Mouse (Mus musculus): ENCODE data around the gene Neb. TPM values are rescaled to one million over a fixed set of nuclear protein-coding genes. Genes with fewer than 3 reads are reported as not detected.
A peak's percentile ranks its signal among the peaks of the same experiment; 100 is the strongest.

Neb gene
- total RNA-seq, 2 experiments from 2014 or later = 4.1 to 6.5 TPM

DNA sequence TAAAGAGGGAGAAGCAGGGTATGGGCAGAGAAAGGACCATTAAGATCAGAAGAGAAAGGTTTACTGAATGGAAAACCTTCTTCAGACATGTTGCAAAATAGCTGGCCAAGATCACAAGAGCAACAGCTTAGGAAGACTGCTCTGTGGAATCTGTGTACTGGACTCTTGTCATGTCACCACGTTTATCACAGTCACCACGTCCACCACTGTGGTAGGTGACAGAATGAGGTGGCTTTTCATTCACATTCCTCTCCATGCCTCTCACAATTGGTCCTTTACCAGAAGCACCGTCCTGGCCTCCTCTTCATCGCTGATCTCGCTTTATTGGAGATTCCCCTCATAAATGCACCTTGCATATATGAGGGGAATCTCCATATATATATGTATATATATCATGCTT lies 71.6 kb downstream of the Neb start:
- DNase-seq = no peak

GRCm38 (mm10) chr2:52304554-52304953 lies 73.7 kb downstream of the Neb start:
- DNase-seq = no peak

- DNase-seq = peak; percentile 15
These were observed 74.9 kb downstream of the Neb start for GRCm38 (mm10) chr2:52303405-52303804.

DNA sequence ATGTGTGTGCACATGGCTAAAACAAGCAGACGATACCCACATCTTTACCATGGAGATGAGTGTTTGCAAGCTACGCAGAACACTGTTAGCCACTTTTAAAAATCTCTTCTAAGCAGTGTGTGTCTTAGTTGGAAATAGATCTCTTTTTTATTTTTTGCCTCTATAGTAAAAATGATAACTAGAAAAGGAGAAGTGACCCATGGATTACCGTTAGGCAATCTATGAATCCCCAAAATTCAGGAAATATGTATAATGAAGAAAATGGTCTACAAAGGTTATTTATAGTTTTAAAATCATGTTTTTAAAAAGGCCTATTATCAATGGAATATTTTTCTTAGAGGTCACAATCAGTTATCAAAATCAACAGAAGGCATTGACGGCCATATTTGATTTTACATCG lies 80.3 kb downstream of the Neb start:
- DNase-seq = no peak

- no peak for DNase-seq
These were observed 81.5 kb downstream of the Neb start for GRCm38 (mm10) chr2:52296779-52297178.

- no peak for DNase-seq
These were observed 90.8 kb downstream of the Neb start for GRCm38 (mm10) chr2:52287436-52287835.

- no peak for DNase-seq
These were observed 91.9 kb downstream of the Neb start for GRCm38 (mm10) chr2:52286421-52286820.

- no peak for DNase-seq
These were observed 106.1 kb downstream of the Neb start for GRCm38 (mm10) chr2:52272146-52272545.

GRCm38 (mm10) chr2:52270911-52271310 lies 107.4 kb downstream of the Neb start:
- no peak for DNase-seq

DNA sequence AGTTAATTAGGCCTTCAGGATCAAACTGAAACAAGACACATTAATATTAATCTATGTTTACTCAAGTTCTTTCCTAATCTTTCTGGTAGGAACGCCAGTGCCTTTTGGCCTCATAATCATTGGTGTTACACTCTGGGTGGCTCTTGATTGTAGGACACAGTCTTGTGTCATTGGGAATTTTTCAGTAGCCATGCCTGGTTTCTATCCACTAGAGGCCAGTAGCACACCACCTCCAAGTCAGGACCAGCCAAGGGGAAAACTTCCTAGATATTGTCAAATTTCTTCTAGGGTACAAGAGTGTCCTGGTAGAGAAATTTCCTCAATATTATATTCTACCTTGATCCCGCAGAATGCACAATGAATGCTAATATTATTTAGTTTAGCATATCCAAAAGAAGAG lies 116.1 kb downstream of the Neb start:
- DNase-seq = peak; percentile 50

DNA sequence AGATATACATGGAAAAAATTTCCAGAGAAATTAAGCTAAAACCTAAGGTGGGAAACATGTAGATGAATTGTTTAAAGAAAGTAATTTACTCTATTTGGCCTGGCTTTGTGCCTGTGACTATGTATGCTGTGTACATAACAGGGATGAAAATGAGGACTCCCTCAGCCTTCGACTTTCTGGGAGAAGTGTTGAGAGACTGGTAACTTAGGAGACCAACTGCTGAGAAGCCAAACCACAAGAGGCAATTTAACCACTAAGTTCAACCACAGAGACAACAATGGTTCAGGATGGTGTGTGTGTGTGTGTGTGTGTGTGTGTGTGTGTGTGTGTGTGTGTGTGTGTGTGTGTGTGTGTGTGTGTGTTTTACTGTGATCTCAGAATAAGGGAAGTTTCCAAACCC lies 126.2 kb downstream of the Neb start:
- DNase-seq = no peak

- DNase-seq = no peak
These were observed 129.9 kb downstream of the Neb start for GRCm38 (mm10) chr2:52248316-52248826.

DNA sequence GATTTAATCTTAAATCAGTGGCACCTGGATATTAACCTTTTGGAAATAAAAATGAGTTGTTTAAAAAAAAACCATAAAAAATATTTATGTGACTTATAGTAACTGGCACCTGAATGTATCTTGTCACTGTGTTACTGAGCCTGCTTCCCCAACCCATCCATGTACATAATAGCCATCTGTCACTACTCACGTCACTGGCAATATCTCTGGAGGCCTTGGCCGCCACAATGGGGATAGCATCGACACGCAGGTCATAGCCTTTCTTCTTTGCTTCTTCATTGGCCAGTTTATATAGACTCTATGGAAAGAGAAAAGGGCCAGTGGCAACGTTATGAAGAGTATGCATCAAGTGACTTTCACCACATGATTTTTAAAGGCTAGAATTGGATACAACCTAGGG lies 133.2 kb downstream of the Neb start:
- no peak for DNase-seq

DNA sequence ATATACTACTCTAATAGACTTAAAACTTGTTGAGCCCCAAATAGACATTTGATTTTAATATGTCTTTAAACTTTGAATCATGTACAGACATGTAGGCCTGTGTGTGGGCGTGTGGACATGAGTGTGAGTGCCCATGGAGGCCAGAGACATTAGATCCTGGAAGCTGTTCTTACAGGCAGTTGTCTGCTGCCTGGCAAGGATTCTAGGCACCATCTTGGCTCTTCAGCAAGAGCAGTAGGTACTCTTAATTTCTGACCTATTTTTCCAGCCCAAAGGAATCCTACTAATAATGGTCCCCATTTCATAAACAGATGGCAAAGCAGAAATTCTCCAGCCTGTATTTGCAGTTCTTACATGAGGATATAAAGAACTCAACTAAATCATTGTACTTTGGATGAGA lies 135.6 kb downstream of the Neb start:
- no peak for DNase-seq

GRCm38 (mm10) chr2:52237892-52238291 lies 140.4 kb downstream of the Neb start:
- no peak for DNase-seq

DNA sequence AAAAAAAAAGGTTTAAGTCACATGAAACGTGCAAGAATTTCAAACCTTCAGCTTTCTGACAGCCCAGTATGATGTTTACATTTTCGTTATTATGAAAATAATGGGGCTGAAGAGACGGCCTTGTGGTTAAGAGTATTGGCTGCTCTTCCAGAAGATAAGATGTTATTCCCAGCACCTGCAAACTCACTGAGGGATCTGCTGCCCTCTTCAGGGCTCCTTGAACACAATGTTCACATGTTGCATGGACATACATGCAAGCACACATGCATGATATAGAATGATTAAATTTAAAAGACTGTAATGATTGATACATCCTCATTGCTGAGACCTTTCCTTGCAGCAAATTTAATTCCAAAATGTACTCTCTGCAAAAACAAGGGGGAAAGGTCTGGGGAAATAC lies 150.7 kb downstream of the Neb start:
- no peak for DNase-seq

DNA sequence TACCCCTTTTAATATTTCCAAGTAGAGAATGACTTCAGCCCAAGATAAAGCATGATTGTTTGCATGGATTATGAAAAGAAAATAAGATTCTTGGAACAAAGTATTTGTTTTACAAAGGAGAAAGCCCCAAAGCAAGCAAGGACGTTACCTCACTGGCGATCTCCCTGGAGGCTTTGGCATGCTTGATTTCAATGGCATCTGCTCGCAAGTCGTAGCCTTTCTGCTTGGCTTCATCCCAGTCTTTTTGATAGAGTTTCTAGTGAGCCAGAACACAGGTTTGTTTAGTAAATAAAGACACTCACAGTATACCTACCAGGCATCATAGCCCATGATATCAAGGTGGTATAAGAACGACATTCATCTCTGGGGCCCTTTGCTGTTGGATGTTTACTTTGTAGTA lies 153.9 kb downstream of the Neb start:
- DNase-seq = no peak

GRCm38 (mm10) chr2:52220074-52220473 lies 158.2 kb downstream of the Neb start:
- DNase-seq = peak; percentile 21

DNA sequence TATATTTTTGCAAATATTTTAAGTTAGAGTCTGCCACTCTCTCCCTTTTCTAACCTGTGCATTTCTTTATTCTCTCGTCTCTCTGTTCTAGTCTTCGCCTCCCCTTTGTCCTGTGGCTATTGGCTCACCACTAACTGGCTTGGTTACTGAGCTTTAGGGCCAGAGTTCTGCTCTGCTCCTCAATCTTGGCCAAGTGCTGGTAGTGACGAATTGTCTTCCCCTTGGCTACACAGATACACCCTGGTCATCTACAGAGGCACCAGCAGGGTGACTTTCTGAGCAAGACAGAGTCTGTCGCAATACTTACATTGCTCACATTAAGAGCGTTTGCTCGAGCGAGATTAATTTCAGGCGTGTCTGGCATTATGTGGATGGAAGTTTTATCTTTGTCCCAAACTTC lies 162.3 kb downstream of the Neb start:
- DNase-seq = no peak

DNA sequence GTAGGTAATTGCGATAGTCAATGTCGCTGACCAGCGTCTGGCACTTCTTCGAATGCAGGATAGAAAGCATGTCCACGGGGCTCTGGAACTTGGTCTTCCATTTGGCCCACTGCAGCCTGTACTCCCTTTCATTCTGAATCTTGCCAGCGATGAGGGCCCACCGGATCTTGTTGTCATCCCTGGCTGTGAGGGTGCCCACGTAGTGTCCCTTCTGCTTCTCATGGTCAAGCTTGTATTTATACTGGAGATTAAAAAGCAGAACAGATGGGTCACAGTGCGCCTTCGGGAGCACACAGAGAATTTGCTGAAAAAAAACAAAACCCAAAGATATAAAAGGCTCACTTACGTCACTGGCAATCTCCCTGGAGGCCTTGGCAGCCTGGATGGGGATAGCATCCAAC lies 165.7 kb downstream of the Neb start:
- DNase-seq = peak; percentile 10

DNA sequence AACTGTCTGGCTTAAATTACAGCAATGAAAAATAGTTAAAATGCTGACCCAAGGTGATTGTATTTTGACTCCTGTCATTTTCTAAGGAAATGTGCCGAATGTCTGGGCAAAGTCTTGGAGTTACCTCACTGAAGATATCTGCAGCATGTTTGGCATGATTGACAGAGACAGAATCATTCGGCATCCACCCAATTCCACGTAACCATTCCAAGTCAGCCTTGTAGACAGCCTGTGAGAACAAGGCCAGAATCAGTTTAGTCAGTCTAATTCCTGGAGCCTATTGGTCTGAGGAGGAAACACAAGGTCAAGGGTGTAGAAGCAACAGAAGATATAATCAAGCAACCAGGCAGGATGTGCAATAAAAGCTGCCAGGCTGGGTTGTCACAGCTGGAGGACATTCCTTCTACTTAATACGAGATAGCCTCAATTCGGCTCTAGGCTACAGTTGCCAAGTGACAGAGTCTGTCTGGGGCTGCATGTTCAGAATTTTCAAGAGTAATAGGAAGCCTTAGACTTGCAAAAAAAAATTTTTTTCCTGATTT lies 166.8 kb downstream of the Neb start:
- peak; percentile 23 for DNase-seq

DNA sequence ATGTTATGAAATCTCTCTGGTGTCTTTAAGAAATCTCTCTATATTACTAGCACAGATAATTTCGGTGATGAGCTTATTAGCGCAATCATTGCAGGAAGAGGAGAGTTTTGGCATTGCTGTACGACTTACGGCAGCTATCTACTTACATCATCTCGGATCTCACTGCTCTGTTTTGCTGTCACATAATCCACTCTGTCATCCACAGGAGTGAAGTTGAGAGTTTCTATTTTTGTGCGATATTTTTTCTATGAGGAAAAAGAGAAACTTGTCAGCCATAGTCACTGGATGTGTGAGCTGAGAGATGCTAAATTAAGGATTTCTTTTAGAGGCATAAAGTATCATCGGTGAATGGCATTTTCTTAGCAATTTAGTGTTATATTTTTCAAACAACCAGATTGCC lies 167.6 kb downstream of the Neb start:
- DNase-seq = no peak

DNA sequence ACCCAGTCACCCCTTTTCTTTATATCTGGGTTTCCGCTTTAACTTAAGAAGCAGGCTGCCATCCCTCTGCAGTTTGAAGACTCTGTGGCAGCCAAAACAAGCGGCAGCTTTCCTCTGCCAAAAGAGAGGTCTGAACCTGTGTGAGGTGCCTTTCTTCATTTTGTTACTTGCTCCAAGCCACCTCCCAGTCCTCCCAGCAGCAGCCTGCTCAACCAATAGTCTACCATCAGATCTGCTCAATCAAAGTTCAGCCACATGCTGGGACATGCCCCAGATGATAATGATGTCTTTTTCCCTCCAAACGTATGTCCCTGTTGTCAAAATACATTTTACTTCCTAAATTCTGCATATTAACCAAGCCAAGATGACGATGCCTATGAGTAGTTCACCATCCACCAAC lies 173.3 kb downstream of the Neb start:
- no peak for DNase-seq

DNA sequence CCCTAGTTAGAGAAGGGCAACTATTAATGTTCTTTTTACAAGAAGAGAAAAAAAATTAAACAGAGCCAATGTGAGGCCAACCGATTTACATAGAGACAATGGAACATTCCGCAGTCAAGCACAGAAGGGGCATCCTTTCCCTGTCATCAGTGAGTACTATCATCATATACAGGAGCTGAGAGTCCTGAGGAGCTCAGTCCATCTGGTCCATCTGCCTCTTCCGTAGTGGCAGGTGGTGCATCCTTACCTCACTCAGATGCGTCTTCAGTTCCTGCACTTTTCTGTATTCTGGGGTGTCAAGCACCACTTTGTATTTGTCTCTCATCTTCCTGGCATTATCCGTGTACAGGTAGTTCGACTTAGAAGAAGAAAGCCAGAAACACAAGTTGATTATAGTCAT lies 184.6 kb downstream of the Neb start:
- DNase-seq = no peak

- DNase-seq = no peak
These were observed 198.6 kb downstream of the Neb start for GRCm38 (mm10) chr2:52179678-52180077.

Data from heart, postnatal 4 days (tissue).